8 mouse cellular contexts compared by ENCODE assay signal in genomic region chr2:109891471-109891870, GRCm38 (mm10). TPM values are rescaled to one million over a fixed set of nuclear protein-coding genes. Genes with fewer than 3 reads are reported as not detected.
A peak's percentile ranks its signal among the peaks of the same experiment; 100 is the strongest.
DNase-seq lines count a peak whose midpoint lies in the region; ATAC-seq and TF ChIP-seq lines count a peak whose summit lies in the region.

No protein-coding gene starts in this region.

- 28% methylated on average over 4 of the region's 4 CpGs for WGBS in kidney, postnatal 0 days
- 8% methylated on average over 4 of the region's 4 CpGs for WGBS in hindbrain, postnatal 0 days
- WGBS in midbrain, embryonic 12.5 days: 12% methylated on average over 4 of the region's 4 CpGs

- peak overlapping the region; percentile 66 for H3K4me2 ChIP-seq in kidney, postnatal 0 days (ENCODE audit: low read length)
- H3K4me2 ChIP-seq in hindbrain, postnatal 0 days (ENCODE audit: low read depth, low read length): peak overlapping the region; percentile 78
- H3K4me2 ChIP-seq in midbrain, embryonic 12.5 days (replicated peaks): peak overlapping the region; percentile 73

- TF ChIP-seq CTCF in kidney, postnatal 0 days (IDR thresholded peaks at IDR 0.05; ENCODE audit: low read depth): no peak
- TF ChIP-seq CTCF in hindbrain, postnatal 0 days (IDR thresholded peaks at IDR 0.05; ENCODE audit: low read depth): no peak

- DNase-seq in kidney, postnatal 0 days (ENCODE audit: low spot score): peak; percentile 29
- DNase-seq in kidney, adult 9 months: no peak
- DNase-seq in brain, adult 2 months (ENCODE audit: low read depth, low spot score): peak; percentile 26
- peak; percentile 49 for DNase-seq in hindbrain, postnatal 0 days (ENCODE audit: low spot score)
- no peak for DNase-seq in urinary bladder, postnatal 36 days (ENCODE audit: low spot score in 2 of 2)
- no peak for DNase-seq in kidney, adult 11 months
- DNase-seq in gastrocnemius, postnatal 4 days (ENCODE audit: low spot score in 2 of 2): no peak

- ATAC-seq in kidney, postnatal 0 days (replicated peaks; ENCODE audit: low FRiP score, low read depth): no peak
- no peak for ATAC-seq in hindbrain, postnatal 0 days
- ATAC-seq in midbrain, embryonic 12.5 days (ENCODE audit: low FRiP score, low read depth): no peak

- H3K4me1 ChIP-seq in kidney, postnatal 0 days (replicated peaks; ENCODE audit: insufficient read depth, low read length): no peaks in the 10 kb centered on the region; the same call in none of the 2 replicates
- H3K4me1 ChIP-seq in hindbrain, postnatal 0 days (ENCODE audit: insufficient read depth, low read length): peaks cover 10% of the 10 kb centered on the region
- H3K4me1 ChIP-seq in midbrain, embryonic 12.5 days: peaks cover 16% of the 10 kb centered on the region

- peaks cover 14% of the 10 kb centered on the region for H3K36me3 ChIP-seq in kidney, postnatal 0 days (ENCODE audit: insufficient read depth, low read length)
- H3K36me3 ChIP-seq in hindbrain, postnatal 0 days (ENCODE audit: insufficient read depth, low read length): peaks cover 16% of the 10 kb centered on the region
- peaks cover 24% of the 10 kb centered on the region for H3K36me3 ChIP-seq in midbrain, embryonic 12.5 days

- H3K27me3 ChIP-seq in kidney, postnatal 0 days (ENCODE audit: insufficient read depth, low read length): no peaks in the 10 kb centered on the region
- no peaks in the 10 kb centered on the region for H3K27me3 ChIP-seq in hindbrain, postnatal 0 days (ENCODE audit: insufficient read depth, low read length)
- H3K27me3 ChIP-seq in midbrain, embryonic 12.5 days: no peaks in the 10 kb centered on the region

- peak overlapping the region; percentile 90 for H3K27ac ChIP-seq in kidney, postnatal 0 days
- H3K27ac ChIP-seq in hindbrain, postnatal 0 days: peak overlapping the region; percentile 95
- H3K27ac ChIP-seq in midbrain, embryonic 12.5 days (replicated peaks): peak overlapping the region; percentile 84

- peak overlapping the region; percentile 98 for H3K4me3 ChIP-seq in kidney, postnatal 0 days (replicated peaks; ENCODE audit: low read depth, low read length)
- H3K4me3 ChIP-seq in hindbrain, postnatal 0 days (ENCODE audit: low read length): peak overlapping the region; percentile 98
- peak overlapping the region; percentile 91 for H3K4me3 ChIP-seq in midbrain, embryonic 12.5 days

- no peaks in the 10 kb centered on the region for H3K9me3 ChIP-seq in kidney, postnatal 0 days (replicated peaks; ENCODE audit: low read length)
- no peaks in the 10 kb centered on the region for H3K9me3 ChIP-seq in hindbrain, postnatal 0 days (ENCODE audit: low read length)
- H3K9me3 ChIP-seq in midbrain, embryonic 12.5 days: no peaks in the 10 kb centered on the region

- H3K9ac ChIP-seq in kidney, postnatal 0 days (ENCODE audit: low read depth, low read length): peak overlapping the region; percentile 95
- peak overlapping the region; percentile 98 for H3K9ac ChIP-seq in hindbrain, postnatal 0 days (replicated peaks; ENCODE audit: low read length)
- peak overlapping the region; percentile 82 for H3K9ac ChIP-seq in midbrain, embryonic 12.5 days (replicated peaks)

RNA-seq across cellular contexts. Expression of gene Lin7c, which starts 0.8 kb away (rescaled TPM):
- 57.1 and 58.7 TPM in 2 replicates for polyA plus RNA-seq in kidney, postnatal 0 days (2015; fragmentation: Nextera tagmentation; extraction: Ambion mirVana)
- 147 and 171 TPM in 2 replicates for total RNA-seq in hindbrain, postnatal 0 days (2014; rRNA removed)
- 153 and 158 TPM in 2 replicates for polyA plus RNA-seq in hindbrain, postnatal 0 days (2015; fragmentation: Nextera tagmentation; extraction: Ambion mirVana)
- polyA plus RNA-seq in midbrain, embryonic 12.5 days (2016; fragmentation: Nextera tagmentation; extraction: Ambion mirVana): 159 and 172 TPM in 2 replicates
- 10 to 100 TPM; 38.6 to 47.3 TPM for total RNA-seq in gastrocnemius, postnatal 4 days (2021)

RNA-seq across cellular contexts. Expression of gene Lgr4, which starts 26.0 kb away (rescaled TPM):
- 43.8 and 47.8 TPM in 2 replicates for polyA plus RNA-seq in kidney, postnatal 0 days (2015; fragmentation: Nextera tagmentation; extraction: Ambion mirVana)
- total RNA-seq in hindbrain, postnatal 0 days (2014; rRNA removed): 27.9 and 28.2 TPM in 2 replicates
- polyA plus RNA-seq in hindbrain, postnatal 0 days (2015; fragmentation: Nextera tagmentation; extraction: Ambion mirVana): 9.0 and 9.8 TPM in 2 replicates
- polyA plus RNA-seq in midbrain, embryonic 12.5 days (2016; fragmentation: Nextera tagmentation; extraction: Ambion mirVana): 15.0 and 16.8 TPM in 2 replicates
- 10 to 100 TPM; 33.2 to 36.3 TPM for total RNA-seq in gastrocnemius, postnatal 4 days (2021)

Comparison
In these comparisons a context has a peak if more than half of its experiments do, and no peak if none do; other contexts are left out.
1. DNase-seq: peak in kidney, postnatal 0 days (single experiment), brain, adult 2 months (single experiment) and hindbrain, postnatal 0 days (single experiment); none in kidney, adult 9 months (single experiment), urinary bladder, postnatal 36 days (0 of 2), kidney, adult 11 months (single experiment) and gastrocnemius, postnatal 4 days (0 of 2).
2. Peak in every context shown above with its lines, with median percentiles within 50 percentile points of each other: H3K27ac ChIP-seq, H3K4me2 ChIP-seq, H3K4me3 ChIP-seq and H3K9ac ChIP-seq.